Mouse (Mus musculus): ENCODE results near the gene Gm16253. TPM values are rescaled to one million over a fixed set of nuclear protein-coding genes. Genes with fewer than 3 reads are reported as not detected.
A peak's percentile ranks its signal among the peaks of the same experiment; 100 is the strongest.

Gm16253 gene
- polyA plus RNA-seq, 1 experiment from 2014 or later = 1.3 TPM

DNA sequence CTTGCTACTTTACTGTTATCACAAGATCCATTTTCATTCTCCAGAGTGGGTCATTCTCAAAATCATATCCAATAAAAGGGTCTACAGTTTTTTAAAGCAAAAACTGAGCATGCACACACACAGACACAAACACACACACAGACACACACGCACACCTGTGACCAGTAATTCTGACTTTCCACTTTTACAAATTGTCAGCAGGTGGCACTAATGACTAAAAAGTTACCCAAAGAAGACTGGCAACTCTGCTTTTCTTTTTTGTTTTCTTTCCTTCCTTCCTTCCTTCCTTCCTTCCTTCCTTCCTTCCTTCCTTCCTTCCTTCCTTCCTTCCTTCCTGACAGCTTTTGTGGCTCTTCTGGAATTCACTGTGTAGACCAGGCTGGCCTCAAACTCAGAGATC, 31.2 kb upstream of the Gm16253 start:
- peaks cover 21% of the 10 kb centered on the region for H3K4me1 ChIP-seq (ENCODE audit: control insufficient read depth, insufficient read depth, low read length)
- H3K9me3 ChIP-seq (replicated peaks; ENCODE audit: control insufficient read depth, low read length) = no peaks in the 10 kb centered on the region
- no peaks in the 10 kb centered on the region for H3K36me3 ChIP-seq (ENCODE audit: control insufficient read depth, insufficient read depth)
- 29% methylated on average over 1 of the region's 1 CpGs for WGBS
- no peak overlapping the region for H3K27ac ChIP-seq (ENCODE audit: low read length)
- H3K4me3 ChIP-seq (ENCODE audit: low read length) = no peak overlapping the region
- ATAC-seq (replicated peaks; ENCODE audit: extremely low read depth, insufficient read depth, low FRiP score) = no peak
- no peak overlapping the region for H3K4me2 ChIP-seq (ENCODE audit: low read depth, low read length)
- H3K9ac ChIP-seq (ENCODE audit: low read length) = no peak overlapping the region
- H3K27me3 ChIP-seq (ENCODE audit: control insufficient read depth, insufficient read depth, low read length) = no peaks in the 10 kb centered on the region

DNA sequence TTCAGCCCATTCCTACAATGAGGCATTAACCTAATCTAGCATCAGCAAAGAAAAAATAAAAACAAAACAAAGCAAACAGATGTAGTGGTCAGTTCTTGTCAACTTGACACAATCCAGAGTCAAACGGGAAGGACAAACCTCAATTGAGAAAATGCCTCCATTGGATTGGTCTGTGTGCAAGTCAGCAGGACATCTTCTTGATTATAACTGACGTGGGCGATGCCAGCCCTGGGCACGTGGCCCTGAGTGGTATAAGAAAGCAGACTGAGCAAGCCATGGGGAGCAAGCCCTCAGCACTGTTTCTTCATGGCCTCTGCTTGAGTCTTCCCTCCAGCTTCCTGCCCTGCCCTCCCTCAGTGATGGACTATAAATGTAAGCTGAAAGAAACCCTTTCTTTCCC, 29.9 kb upstream of the Gm16253 start:
- Histone ChIP-seq H3K36me3 (ENCODE audit: control insufficient read depth, insufficient read depth) (no peaks in the 10 kb centered on the region), H3K4me1 (ENCODE audit: control insufficient read depth, insufficient read depth, low read length) (peaks cover 33% of the 10 kb centered on the region), H3K9me3 (replicated peaks; ENCODE audit: control insufficient read depth, low read length) (no peaks in the 10 kb centered on the region), H3K9ac (ENCODE audit: low read length) (no peak overlapping the region), H3K4me2 (ENCODE audit: low read depth, low read length) (0 out of 2 replicates have a peak overlapping the region, but pooled peaks have one; percentile 23), H3K4me3 (ENCODE audit: low read length) (no peak overlapping the region), H3K27me3 (ENCODE audit: control insufficient read depth, insufficient read depth, low read length) (no peaks in the 10 kb centered on the region), H3K27ac (ENCODE audit: low read length) (no peak overlapping the region)
- 39% methylated on average over 4 of the region's 4 CpGs for WGBS
- no peak for ATAC-seq (replicated peaks; ENCODE audit: extremely low read depth, insufficient read depth, low FRiP score)

DNA sequence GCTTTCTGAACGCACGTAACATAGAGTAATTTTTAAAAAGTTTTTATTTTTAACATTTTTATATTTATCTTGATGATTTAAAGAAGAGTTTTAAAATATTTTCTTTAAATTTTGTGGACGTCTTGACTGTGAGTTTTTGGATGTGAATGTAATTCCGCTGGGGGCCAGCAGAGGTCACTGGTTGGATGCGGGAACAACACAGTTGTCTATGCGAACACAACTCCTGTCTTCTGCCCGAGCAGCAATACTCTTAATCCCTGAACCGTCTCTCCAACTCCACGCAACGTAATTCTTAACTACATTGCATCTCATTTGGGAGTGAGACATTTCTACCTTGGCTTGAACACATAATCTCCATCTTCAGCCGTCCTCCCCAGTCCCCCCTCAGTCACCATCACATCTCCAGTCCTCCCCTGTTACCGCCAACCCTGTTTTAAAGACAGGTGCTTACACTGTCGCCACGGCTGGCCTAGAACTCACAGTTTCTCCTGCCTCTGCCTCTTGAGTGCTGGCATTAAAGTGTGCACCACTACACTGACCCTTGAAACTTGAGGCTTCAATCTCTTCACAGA, 29.3 kb upstream of the Gm16253 start:
- H3K27ac ChIP-seq (ENCODE audit: low read length) = no peak overlapping the region
- ATAC-seq (replicated peaks; ENCODE audit: extremely low read depth, insufficient read depth, low FRiP score) = peak; percentile 37
- no peaks in the 10 kb centered on the region for H3K27me3 ChIP-seq (ENCODE audit: control insufficient read depth, insufficient read depth, low read length)
- H3K4me3 ChIP-seq (ENCODE audit: low read length) = peak overlapping the region; percentile 4; the same call in 1 of the 2 replicates
- H3K9me3 ChIP-seq (replicated peaks; ENCODE audit: control insufficient read depth, low read length) = no peaks in the 10 kb centered on the region
- WGBS = 12% methylated on average over 14 of the region's 14 CpGs
- no peaks in the 10 kb centered on the region for H3K36me3 ChIP-seq (ENCODE audit: control insufficient read depth, insufficient read depth)
- peak overlapping the region; percentile 23 for H3K9ac ChIP-seq (ENCODE audit: low read length)
- peaks cover 33% of the 10 kb centered on the region for H3K4me1 ChIP-seq (ENCODE audit: control insufficient read depth, insufficient read depth, low read length)
- H3K4me2 ChIP-seq (ENCODE audit: low read depth, low read length) = peak overlapping the region; percentile 39

DNA sequence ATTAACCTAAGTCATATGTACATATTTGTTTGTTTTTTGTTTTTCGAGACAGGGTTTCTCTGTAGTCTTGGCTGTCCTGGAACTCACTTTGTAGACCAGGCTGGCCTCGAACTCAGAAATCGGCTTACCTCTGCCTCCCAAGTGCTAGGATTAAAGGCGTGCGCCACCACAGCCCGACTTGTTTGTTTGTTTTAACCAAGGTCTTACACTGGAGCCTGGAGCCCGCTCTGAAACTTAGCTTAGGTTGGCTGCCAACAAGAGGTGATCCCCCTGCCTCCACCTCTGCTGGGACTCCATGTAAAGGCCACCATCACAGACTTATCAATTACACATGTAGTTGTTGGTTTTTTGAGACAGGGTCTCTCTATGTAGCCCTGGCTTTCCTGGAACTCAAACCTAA, 28.0 kb upstream of the Gm16253 start:
- H3K9me3 ChIP-seq (replicated peaks; ENCODE audit: control insufficient read depth, low read length) = no peaks in the 10 kb centered on the region
- H3K36me3 ChIP-seq (ENCODE audit: control insufficient read depth, insufficient read depth) = no peaks in the 10 kb centered on the region
- 75% methylated on average over 7 of the region's 7 CpGs for WGBS
- no peak overlapping the region for H3K4me3 ChIP-seq (ENCODE audit: low read length)
- H3K4me1 ChIP-seq (ENCODE audit: control insufficient read depth, insufficient read depth, low read length) = peaks cover 33% of the 10 kb centered on the region
- no peaks in the 10 kb centered on the region for H3K27me3 ChIP-seq (ENCODE audit: control insufficient read depth, insufficient read depth, low read length)
- H3K4me2 ChIP-seq (ENCODE audit: low read depth, low read length) = no peak overlapping the region
- H3K27ac ChIP-seq (ENCODE audit: low read length) = peak overlapping the region; percentile 75
- ATAC-seq (replicated peaks; ENCODE audit: extremely low read depth, insufficient read depth, low FRiP score) = no peak
- no peak overlapping the region for H3K9ac ChIP-seq (ENCODE audit: low read length)

DNA sequence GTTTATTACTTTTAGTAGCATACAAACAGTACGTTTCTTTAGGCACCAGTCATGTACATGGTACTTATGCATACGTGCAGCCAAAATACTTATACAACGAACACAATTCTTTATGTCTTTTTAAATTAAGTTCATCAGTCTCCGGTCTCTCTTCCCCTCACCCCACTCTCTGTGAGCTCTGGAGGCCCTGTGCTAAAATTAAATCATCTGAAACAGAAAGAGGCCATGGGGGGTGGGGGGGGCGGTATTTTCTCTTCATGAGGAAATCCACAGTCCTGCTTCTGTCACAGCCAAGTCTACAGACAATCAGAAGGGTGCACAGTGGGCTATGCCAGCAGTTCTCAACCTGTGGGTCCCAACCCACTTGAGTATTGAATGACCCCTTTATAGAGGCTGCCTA, 27.4 kb upstream of the Gm16253 start:
- Histone ChIP-seq H3K36me3 (ENCODE audit: control insufficient read depth, insufficient read depth) (no peaks in the 10 kb centered on the region), H3K27ac (ENCODE audit: low read length) (peak overlapping the region; percentile 75), H3K4me3 (ENCODE audit: low read length) (no peak overlapping the region), H3K9me3 (replicated peaks; ENCODE audit: control insufficient read depth, low read length) (no peaks in the 10 kb centered on the region), H3K4me1 (ENCODE audit: control insufficient read depth, insufficient read depth, low read length) (peaks cover 33% of the 10 kb centered on the region), H3K27me3 (ENCODE audit: control insufficient read depth, insufficient read depth, low read length) (no peaks in the 10 kb centered on the region), H3K4me2 (ENCODE audit: low read depth, low read length) (peak overlapping the region; percentile 39; the same call in 1 of the 2 replicates), H3K9ac (ENCODE audit: low read length) (peak overlapping the region; percentile 16; the same call in 1 of the 2 replicates)
- WGBS = 56% methylated on average over 5 of the region's 5 CpGs
- no peak for ATAC-seq (replicated peaks; ENCODE audit: extremely low read depth, insufficient read depth, low FRiP score)

DNA sequence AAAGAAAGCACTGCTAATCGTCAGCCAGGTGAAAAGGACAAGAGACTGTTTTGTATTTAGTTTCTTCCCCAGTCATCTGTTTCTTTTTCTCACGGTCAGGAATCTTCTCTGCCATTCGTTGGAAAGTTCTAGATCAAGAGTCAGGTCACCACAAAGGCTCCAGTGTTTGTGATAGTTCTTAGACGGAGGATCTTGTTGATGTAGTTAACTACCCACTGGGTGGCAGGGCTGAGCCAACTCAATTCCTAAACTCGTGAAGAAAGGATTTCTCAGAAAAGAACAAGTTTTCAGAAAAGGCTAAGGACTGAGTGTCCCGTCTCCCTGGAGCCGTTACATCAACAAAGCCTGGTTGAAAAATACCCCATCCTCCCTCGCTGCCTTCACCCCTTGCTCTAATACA, 25.6 kb upstream of the Gm16253 start:
- no peaks in the 10 kb centered on the region for H3K27me3 ChIP-seq (ENCODE audit: control insufficient read depth, insufficient read depth, low read length)
- H3K4me1 ChIP-seq (ENCODE audit: control insufficient read depth, insufficient read depth, low read length) = peaks cover 46% of the 10 kb centered on the region
- ATAC-seq (replicated peaks; ENCODE audit: extremely low read depth, insufficient read depth, low FRiP score) = no peak
- no peaks in the 10 kb centered on the region for H3K9me3 ChIP-seq (replicated peaks; ENCODE audit: control insufficient read depth, low read length)
- H3K36me3 ChIP-seq (ENCODE audit: control insufficient read depth, insufficient read depth) = no peaks in the 10 kb centered on the region
- peak overlapping the region; percentile 50; the same call in 1 of the 2 replicates for H3K27ac ChIP-seq (ENCODE audit: low read length)
- WGBS = 13% methylated on average over 8 of the region's 8 CpGs
- H3K4me2 ChIP-seq (ENCODE audit: low read depth, low read length) = peak overlapping the region; percentile 22
- peak overlapping the region; percentile 31 for H3K9ac ChIP-seq (ENCODE audit: low read length)
- no peak overlapping the region for H3K4me3 ChIP-seq (ENCODE audit: low read length)

DNA sequence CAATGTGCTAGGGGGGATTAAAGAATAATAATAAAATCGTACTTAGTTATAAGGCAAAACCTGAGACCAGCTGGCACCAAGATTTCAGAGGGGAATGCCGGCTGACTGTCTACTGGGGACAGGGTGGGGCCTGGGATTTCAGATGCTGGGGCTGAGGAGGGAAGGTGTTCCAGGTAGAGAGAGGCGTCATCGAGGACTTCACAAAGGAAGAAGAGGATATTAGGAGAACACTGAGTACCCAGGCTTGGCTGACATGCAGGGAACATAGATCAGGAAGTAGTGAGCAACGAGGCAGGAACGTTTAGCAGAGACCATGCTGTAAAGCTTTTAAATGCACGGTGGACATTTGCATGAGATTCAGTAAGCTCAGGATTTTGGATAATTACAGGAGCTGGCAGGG, 24.9 kb upstream of the Gm16253 start:
- Histone ChIP-seq H3K4me1 (ENCODE audit: control insufficient read depth, insufficient read depth, low read length) (peaks cover 48% of the 10 kb centered on the region), H3K36me3 (ENCODE audit: control insufficient read depth, insufficient read depth) (no peaks in the 10 kb centered on the region), H3K9me3 (replicated peaks; ENCODE audit: control insufficient read depth, low read length) (no peaks in the 10 kb centered on the region), H3K4me3 (ENCODE audit: low read length) (no peak overlapping the region), H3K9ac (ENCODE audit: low read length) (peak overlapping the region; percentile 31; the same call in 1 of the 2 replicates), H3K27ac (ENCODE audit: low read length) (peak overlapping the region; percentile 50; the same call in 1 of the 2 replicates), H3K27me3 (ENCODE audit: control insufficient read depth, insufficient read depth, low read length) (no peaks in the 10 kb centered on the region), H3K4me2 (ENCODE audit: low read depth, low read length) (no peak overlapping the region; the same call in 1 of the 2 replicates)
- WGBS = 64% methylated on average over 7 of the region's 7 CpGs
- no peak for ATAC-seq (replicated peaks; ENCODE audit: extremely low read depth, insufficient read depth, low FRiP score)

DNA sequence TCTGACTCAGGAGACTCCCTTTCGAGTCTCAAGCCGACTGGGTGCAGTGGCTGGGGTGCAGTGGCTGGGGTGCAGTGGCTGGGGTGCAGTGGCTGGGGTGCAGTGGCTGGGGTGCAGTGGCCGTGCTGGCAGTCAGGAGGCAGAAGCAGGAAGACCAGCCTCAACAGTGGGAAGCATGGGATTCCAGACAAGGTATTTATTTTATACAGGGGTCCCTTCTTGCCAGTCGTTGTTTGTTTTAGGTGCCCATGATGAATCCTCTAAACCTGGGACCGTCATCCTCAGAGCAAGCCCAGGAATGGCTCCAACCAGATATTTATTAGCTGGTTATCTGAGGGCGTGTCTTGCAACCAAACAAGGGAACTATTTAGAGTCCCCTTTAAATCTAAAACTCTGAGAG, 23.2 kb upstream of the Gm16253 start:
- Histone ChIP-seq H3K4me3 (ENCODE audit: low read length) (no peak overlapping the region), H3K9me3 (replicated peaks; ENCODE audit: control insufficient read depth, low read length) (no peaks in the 10 kb centered on the region), H3K36me3 (ENCODE audit: control insufficient read depth, insufficient read depth) (no peaks in the 10 kb centered on the region), H3K27ac (ENCODE audit: low read length) (no peak overlapping the region; the same call in 1 of the 2 replicates), H3K27me3 (ENCODE audit: control insufficient read depth, insufficient read depth, low read length) (no peaks in the 10 kb centered on the region), H3K9ac (ENCODE audit: low read length) (no peak overlapping the region), H3K4me1 (ENCODE audit: control insufficient read depth, insufficient read depth, low read length) (peaks cover 41% of the 10 kb centered on the region), H3K4me2 (ENCODE audit: low read depth, low read length) (no peak overlapping the region)
- WGBS = 71% methylated on average over 6 of the region's 6 CpGs
- no peak for ATAC-seq (replicated peaks; ENCODE audit: extremely low read depth, insufficient read depth, low FRiP score)

DNA sequence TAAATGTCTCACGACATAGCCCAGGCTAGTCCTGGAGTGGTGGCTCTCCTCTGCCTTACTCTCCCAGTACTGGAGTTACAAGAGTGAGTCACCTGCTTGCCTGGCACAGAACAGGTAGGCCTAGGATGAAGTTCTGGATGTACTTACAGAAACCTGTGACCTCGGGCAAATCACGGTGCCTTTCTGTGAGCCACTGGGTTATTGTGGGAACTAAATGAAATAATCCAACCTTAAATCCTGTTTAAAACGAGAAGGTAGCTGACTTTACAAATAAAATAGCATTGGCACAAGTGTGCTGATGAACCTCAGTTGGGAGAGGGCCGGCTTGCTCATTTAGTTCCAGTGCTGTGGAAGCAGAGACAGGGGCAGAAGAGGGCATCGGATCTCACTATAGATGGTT, 22.5 kb upstream of the Gm16253 start:
- H3K4me1 ChIP-seq (ENCODE audit: control insufficient read depth, insufficient read depth, low read length) = peaks cover 37% of the 10 kb centered on the region
- H3K27ac ChIP-seq (ENCODE audit: low read length) = peak overlapping the region; percentile 97
- ATAC-seq (replicated peaks; ENCODE audit: extremely low read depth, insufficient read depth, low FRiP score) = no peak
- H3K36me3 ChIP-seq (ENCODE audit: control insufficient read depth, insufficient read depth) = no peaks in the 10 kb centered on the region
- H3K9ac ChIP-seq (ENCODE audit: low read length) = no peak overlapping the region
- no peaks in the 10 kb centered on the region for H3K9me3 ChIP-seq (replicated peaks; ENCODE audit: control insufficient read depth, low read length)
- H3K4me3 ChIP-seq (ENCODE audit: low read length) = no peak overlapping the region
- WGBS = 88% methylated on average over 6 of the region's 6 CpGs
- no peak overlapping the region for H3K4me2 ChIP-seq (ENCODE audit: low read depth, low read length)
- no peaks in the 10 kb centered on the region for H3K27me3 ChIP-seq (ENCODE audit: control insufficient read depth, insufficient read depth, low read length)
